Mouse (Mus musculus) embryonic fibroblast, embryonic 13.5 days (primary cell): Measurements from ENCODE around the gene Map2k6.

Source experiments
- CTCF ChIP-seq: IDR thresholded peaks from 2 replicates; pipeline ENCODE4 v1.5.1; 2011; ENCODE audit warnings: mild to moderate bottlenecking, control low read depth, low read length, moderate library complexity, borderline replicate concordance; ENCODE audit not compliant: insufficient read depth
- POLR2A ChIP-seq: IDR thresholded peaks from 2 replicates; pipeline ENCODE4 v1.6.1; 2011; ENCODE audit warnings: low read depth, mild to moderate bottlenecking, control low read depth, low read length, moderate library complexity

DNA sequence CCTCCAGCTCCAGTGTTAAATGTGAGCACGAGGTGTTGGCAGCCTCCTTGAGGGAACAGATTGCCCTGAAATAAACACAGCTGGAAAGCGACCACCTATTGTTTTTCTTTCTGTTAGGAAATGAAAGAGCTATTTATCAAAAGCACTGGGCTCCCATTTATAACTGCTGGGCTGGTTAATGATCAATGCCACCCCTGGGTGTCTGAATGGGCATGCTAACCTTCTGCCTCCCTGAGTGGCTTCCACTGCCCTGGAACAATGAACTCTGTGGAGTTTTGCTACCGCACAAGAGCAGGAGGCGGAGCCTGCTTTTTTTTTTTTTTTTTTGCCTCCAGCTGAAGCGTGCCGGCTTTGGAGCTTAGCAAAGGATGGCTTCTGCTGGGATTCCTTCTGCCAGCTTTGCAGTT is 80.1 kb downstream of the Map2k6 start:
- TF ChIP-seq CTCF, result no peak
- TF ChIP-seq POLR2A, result no peak
